Mouse (Mus musculus) midbrain, embryonic 16.5 days (tissue): ENCODE measurements around the gene Cdc42. TPM values are rescaled to one million over a fixed set of nuclear protein-coding genes. Genes with fewer than 3 reads are reported as not detected.

Source experiments
- ATAC-seq: fragments of 200-750 bp; cut with Nextera tagmentation; 2 replicates; pipeline ENCODE4 v1.8.0; 2017; ENCODE audit warnings: moderate TSS enrichment
- H3K27ac ChIP-seq: fragments of 300-500 bp; sonication (generic); 2 replicates; pipeline ENCODE4 v1.5.1; 2014; ENCODE audit warnings: mild to moderate bottlenecking, low read length, mixed read lengths
- H3K27me3 ChIP-seq: fragments of 300-500 bp; sonication (generic); 2 replicates; pipeline ENCODE4 v1.6.1; 2014; ENCODE audit warnings: low read depth, low read length, mixed read lengths; ENCODE audit not compliant: control insufficient read depth, insufficient read depth
- H3K36me3 ChIP-seq: fragments of 300-500 bp; sonication (generic); 2 replicates; pipeline ENCODE4 v1.6.1; 2014; ENCODE audit warnings: mild to moderate bottlenecking, low read length, moderate library complexity, mixed read lengths; ENCODE audit not compliant: control insufficient read depth, insufficient read depth
- H3K4me1 ChIP-seq: fragments of 300-500 bp; sonication (generic); 2 replicates; pipeline ENCODE4 v1.6.1; 2014; ENCODE audit warnings: mild to moderate bottlenecking, low read length, mixed read lengths; ENCODE audit not compliant: control insufficient read depth, insufficient read depth
- H3K4me2 ChIP-seq: fragments of 300-500 bp; sonication (generic); 2 replicates; pipeline ENCODE4 v1.6.1; 2014; ENCODE audit warnings: mild to moderate bottlenecking, low read length, mixed read lengths
- H3K4me3 ChIP-seq: fragments of 300-500 bp; sonication (generic); 2 replicates; pipeline ENCODE4 v1.5.1; 2014; ENCODE audit warnings: low read depth, mild to moderate bottlenecking, low read length, moderate library complexity, mixed read lengths
- H3K9ac ChIP-seq: fragments of 300-500 bp; sonication (generic); 2 replicates; pipeline ENCODE4 v1.6.1; 2014; ENCODE audit warnings: low read depth, low read length, mixed read lengths
- H3K9me3 ChIP-seq: fragments of 300-500 bp; sonication (generic); replicated peaks from 2 replicates; pipeline ENCODE4 v1.6.1; 2014; ENCODE audit warnings: mild to moderate bottlenecking, low read length, mixed read lengths; ENCODE audit not compliant: control insufficient read depth, poor library complexity, severe bottlenecking
- WGBS: fragments of 180-500 bp; shearing (Covaris S2); extraction: QIAGEN DNeasy Blood & Tissue Kit; methylation state at CpG from one replicate; pipeline ENCODE4 v1.1.7; 2014; 5-methylcytosine and 5-hydroxymethylcytosine counted together
- polyA plus RNA-seq: library from polyadenylated mRNA; unstranded; fragments of >200 nt; fragmentation: Nextera tagmentation; extraction: Ambion mirVana; gene quantifications from 2 replicates; pipeline ENCODE4 v1.2.1, GENCODE M21; 2015

Gene Cdc42
- polyA plus RNA-seq, 1 experiment from 2014 or later: 1,095 TPM

DNA sequence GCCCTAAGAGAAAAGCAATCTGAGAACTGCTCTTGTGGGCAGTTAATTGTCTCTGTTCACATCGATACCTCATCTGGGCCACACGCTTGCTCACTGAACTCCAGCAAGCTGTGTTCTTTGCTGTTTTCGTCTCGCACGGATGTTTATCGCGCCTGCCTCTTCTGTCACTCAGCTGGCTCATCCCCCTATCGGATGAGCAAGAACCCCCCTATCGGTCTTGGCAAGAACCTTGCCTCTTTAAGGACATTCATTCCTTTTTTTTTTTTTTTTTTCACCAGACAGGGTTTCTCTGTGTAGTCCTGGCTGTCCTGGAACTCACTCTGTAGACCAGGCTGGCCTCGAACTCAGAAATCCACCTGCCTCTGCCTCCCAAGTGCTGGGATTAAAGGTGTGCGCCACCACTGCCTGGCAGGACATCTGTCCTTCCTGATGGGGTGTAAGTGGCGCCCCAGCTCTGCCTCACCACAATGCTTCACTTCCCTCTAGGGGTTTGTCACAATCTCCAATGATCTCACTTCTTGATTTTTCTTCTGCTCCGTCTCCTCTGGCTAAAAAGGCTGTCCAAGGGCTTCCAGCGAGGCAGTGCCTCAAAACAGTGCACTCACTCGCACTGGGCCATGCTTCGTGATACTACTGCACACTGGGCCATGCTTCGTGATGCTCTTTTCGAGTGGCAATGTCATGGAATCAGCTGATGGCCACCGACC lies 8.0 kb upstream of the Cdc42 start:
- Histone ChIP-seq H3K9ac (no peak overlapping the region), H3K27ac (no peak overlapping the region), H3K4me1 (peaks cover 3% of the 10 kb centered on the region), H3K4me2 (no peak overlapping the region), H3K27me3 (no peaks in the 10 kb centered on the region), H3K4me3 (no peak overlapping the region), H3K9me3 (no peaks in the 10 kb centered on the region), H3K36me3 (no peaks in the 10 kb centered on the region)
- 86% methylated on average over 19 of the region's 19 CpGs for WGBS
- ATAC-seq: no peak

- Histone ChIP-seq H3K27me3 (no peaks in the 10 kb centered on the region), H3K4me3 (no peak overlapping the region), H3K9me3 (no peaks in the 10 kb centered on the region), H3K27ac (no peak overlapping the region), H3K9ac (no peak overlapping the region), H3K4me1 (no peaks in the 10 kb centered on the region), H3K4me2 (no peak overlapping the region), H3K36me3 (no peaks in the 10 kb centered on the region)
- no peak for ATAC-seq
- 88% methylated on average over 6 of the region's 6 CpGs for whole genome bisulfite sequencing
Measured at GRCm38 (mm10) chr4:137364826-137365225, 7.3 kb upstream of the Cdc42 start.

- Histone ChIP-seq H3K27me3 (no peaks in the 10 kb centered on the region), H3K36me3 (no peaks in the 10 kb centered on the region), H3K9me3 (no peaks in the 10 kb centered on the region), H3K4me2 (no peak overlapping the region), H3K4me3 (no peak overlapping the region), H3K27ac (no peak overlapping the region), H3K4me1 (peaks cover 4% of the 10 kb centered on the region), H3K9ac (no peak overlapping the region)
- WGBS: 78% methylated on average over 3 of the region's 3 CpGs
- no peak for ATAC-seq
Measured at GRCm38 (mm10) chr4:137360996-137361395, 3.5 kb upstream of the Cdc42 start.

- no peaks in the 10 kb centered on the region for H3K9me3 ChIP-seq
- no peak overlapping the region for H3K4me2 ChIP-seq
- H3K27ac ChIP-seq: no peak overlapping the region
- H3K4me3 ChIP-seq: no peak overlapping the region
- no peaks in the 10 kb centered on the region for H3K27me3 ChIP-seq
- WGBS: 64% methylated on average over 14 of the region's 14 CpGs
- no peak overlapping the region for H3K9ac ChIP-seq
- H3K4me1 ChIP-seq: peaks cover 22% of the 10 kb centered on the region
- no peaks in the 10 kb centered on the region for H3K36me3 ChIP-seq
- no peak for ATAC-seq
Measured at GRCm38 (mm10) chr4:137358291-137359002, 927 bp upstream of the Cdc42 start.

DNA sequence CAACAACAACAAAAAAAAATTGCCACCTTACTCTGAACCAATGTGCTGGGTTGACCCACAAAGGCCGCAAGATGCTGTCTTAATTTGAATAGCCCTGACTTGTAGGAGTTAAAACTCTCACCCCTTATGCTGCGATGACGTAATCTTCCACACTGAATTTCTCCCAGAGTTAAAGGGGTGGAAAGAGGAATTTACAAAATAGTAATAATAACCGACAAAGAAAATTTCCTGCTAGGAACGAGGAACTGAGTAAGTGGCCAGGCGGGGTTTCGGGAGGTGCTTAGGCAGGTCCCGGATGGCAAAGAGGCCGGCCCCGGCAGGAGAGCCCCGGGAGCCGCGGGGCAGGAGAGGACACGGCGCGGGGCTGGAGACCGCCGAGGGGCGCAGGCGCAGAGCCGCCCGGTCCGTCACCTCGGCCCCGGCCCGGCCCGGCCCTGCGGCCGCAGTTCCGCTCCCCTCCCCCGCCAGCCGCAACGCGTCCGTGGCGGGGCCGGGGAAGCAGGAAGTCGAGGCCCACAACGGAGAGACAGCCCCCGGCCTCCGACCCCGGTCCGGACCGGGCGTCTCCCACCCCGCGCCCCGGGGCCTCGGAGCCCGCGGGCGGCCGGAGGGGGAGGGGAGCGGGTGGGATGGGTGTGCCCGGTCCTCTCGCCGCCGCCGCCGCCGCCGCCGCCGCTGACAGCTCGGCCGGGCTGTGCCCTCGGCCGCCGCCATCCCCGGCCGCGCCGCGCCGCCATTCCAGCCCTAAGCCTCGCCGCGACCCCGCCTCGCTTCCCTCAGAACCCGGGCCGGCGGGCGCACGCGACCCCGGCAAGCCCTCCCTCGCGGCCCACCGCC lies 628 bp downstream of the Cdc42 start:
- peak; percentile 75 for ATAC-seq
- Histone ChIP-seq H3K36me3 (no peaks in the 10 kb centered on the region), H3K9me3 (no peaks in the 10 kb centered on the region), H3K4me1 (peaks cover 34% of the 10 kb centered on the region), H3K9ac (peak overlapping the region; percentile 99), H3K4me3 (peak overlapping the region; percentile 97), H3K27me3 (no peaks in the 10 kb centered on the region), H3K4me2 (peak overlapping the region; percentile 78), H3K27ac (peak overlapping the region; percentile 98)
- under 1% methylated on average over 56 of the region's 90 CpGs for WGBS

DNA sequence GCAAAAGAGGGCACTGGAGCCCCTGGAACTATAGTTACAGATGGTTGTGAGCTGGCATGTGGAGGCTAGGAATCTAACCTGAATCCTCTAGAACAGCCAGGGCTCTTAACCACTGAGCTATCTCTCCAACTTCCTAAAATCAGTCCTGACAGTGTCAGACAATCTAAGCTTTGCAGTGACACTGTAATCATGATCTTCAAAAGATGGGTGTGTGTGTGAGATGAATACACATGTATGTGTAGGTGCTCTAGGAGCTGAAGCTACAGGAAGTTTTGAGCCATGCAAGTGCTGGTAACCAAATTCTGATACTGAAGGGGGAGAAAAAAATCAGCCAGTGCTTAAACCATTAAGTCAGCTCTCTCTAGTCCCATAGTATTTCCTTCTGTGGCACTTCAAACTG lies 6.9 kb downstream of the Cdc42 start:
- Histone ChIP-seq H3K27me3 (no peaks in the 10 kb centered on the region), H3K27ac (no peak overlapping the region), H3K9ac (no peak overlapping the region), H3K4me2 (no peak overlapping the region), H3K4me1 (peaks cover 27% of the 10 kb centered on the region), H3K9me3 (no peaks in the 10 kb centered on the region), H3K36me3 (no peaks in the 10 kb centered on the region), H3K4me3 (no peak overlapping the region)
- no peak for ATAC-seq

DNA sequence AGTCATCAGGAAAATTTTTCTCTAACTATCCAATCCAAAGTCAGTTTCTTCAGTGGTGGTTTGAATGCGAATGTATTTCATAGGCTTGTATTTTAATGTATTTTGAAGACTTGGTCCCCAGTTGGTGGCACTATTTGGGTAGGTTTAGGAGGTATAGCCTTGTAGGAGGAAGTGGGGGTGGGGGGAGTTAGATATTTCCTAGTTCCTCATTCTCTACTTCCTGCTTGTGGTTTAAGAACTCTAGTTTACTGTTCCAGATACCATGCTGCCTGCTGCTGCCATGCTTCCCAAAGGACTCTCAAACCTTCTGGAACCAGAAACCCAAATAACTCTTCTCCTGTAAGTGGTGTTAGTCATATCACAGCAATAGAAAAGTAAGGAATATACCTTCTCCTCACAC lies 11.7 kb downstream of the Cdc42 start:
- Histone ChIP-seq H3K9ac (no peak overlapping the region), H3K4me3 (no peak overlapping the region), H3K36me3 (no peaks in the 10 kb centered on the region), H3K27ac (no peak overlapping the region), H3K4me2 (no peak overlapping the region), H3K4me1 (no peaks in the 10 kb centered on the region), H3K9me3 (no peaks in the 10 kb centered on the region), H3K27me3 (no peaks in the 10 kb centered on the region)
- no peak for ATAC-seq
- WGBS: 97% methylated on average over 1 of the region's 1 CpGs

DNA sequence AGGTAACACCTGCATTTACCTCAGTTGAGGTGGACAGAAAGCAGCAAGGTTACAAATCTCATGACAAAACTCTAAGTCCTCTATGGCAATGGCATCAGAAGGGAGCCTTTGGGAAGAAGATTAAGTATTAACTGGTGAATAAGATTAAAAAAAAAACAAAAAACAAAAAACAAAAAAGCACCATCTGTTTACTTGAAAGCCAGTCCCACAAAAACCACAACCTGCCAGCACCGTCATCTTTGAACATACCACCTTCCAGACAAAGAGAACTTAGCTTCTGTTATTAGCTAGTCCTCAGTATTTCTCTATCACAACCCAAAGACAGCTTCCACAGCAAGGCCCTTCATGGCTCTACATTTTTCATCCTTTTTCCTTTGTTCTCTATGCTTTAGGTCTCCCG lies 12.4 kb downstream of the Cdc42 start:
- Histone ChIP-seq H3K9ac (no peak overlapping the region), H3K27ac (no peak overlapping the region), H3K27me3 (no peaks in the 10 kb centered on the region), H3K36me3 (no peaks in the 10 kb centered on the region), H3K4me2 (no peak overlapping the region), H3K9me3 (no peaks in the 10 kb centered on the region), H3K4me1 (no peaks in the 10 kb centered on the region), H3K4me3 (no peak overlapping the region)
- WGBS: 85% methylated on average over 2 of the region's 2 CpGs
- no peak for ATAC-seq

DNA sequence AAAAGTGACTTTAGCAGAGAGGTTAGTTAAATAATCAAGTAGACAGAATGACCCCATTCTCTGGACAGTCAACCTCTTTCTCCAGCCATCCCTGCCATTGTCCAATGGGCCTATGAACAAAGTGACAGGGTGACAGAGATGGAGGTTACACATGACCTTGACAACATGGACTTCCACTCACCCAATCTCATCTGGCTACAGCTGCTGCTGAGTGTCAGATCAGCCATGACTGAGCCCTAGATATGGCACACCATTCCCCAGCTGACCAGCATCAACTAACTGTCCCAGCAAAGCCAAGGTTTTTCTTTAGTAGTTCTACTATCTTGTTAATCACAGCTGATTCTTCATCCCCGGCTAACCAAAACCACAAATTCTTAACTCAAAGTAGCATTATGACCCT lies 14.7 kb downstream of the Cdc42 start:
- Histone ChIP-seq H3K4me1 (0 out of 2 replicates have a peak, but pooled peaks cover under 1% of the 10 kb centered on the region), H3K27me3 (no peaks in the 10 kb centered on the region), H3K9ac (no peak overlapping the region), H3K4me3 (no peak overlapping the region), H3K9me3 (no peaks in the 10 kb centered on the region), H3K4me2 (no peak overlapping the region), H3K27ac (no peak overlapping the region), H3K36me3 (no peaks in the 10 kb centered on the region)
- WGBS: 100% methylated on average over 1 of the region's 1 CpGs
- ATAC-seq: no peak
